ENCODE assay signal across 28 mouse cellular contexts in genomic region chr1:54930670-54931200, GRCm38 (mm10). TPM values are rescaled to one million over a fixed set of nuclear protein-coding genes. Genes with fewer than 3 reads are reported as not detected.
A peak's percentile ranks its signal among the peaks of the same experiment; 100 is the strongest.
DNase-seq lines count a peak whose midpoint lies in the region; ATAC-seq lines count a peak whose summit lies in the region.
"Had no signal": no experiment of that assay in that cellular context is flagged by ENCODE, and none has a peak within 500 bp of the region (broad histone marks: within the 10 kb centered on the region; RNA-seq: fewer than 3 reads in every experiment).

No protein-coding gene starts in this region.

- H3K4me3 ChIP-seq in heart, embryonic 12.5 days: no peak overlapping the region
- no peak overlapping the region for H3K4me3 ChIP-seq in limb, embryonic 10.5 days
- no peak overlapping the region for H3K4me3 ChIP-seq in midbrain, embryonic 13.5 days (replicated peaks)
- H3K4me3 ChIP-seq: embryonic facial prominence, embryonic 10.5 days; forebrain, embryonic 10.5 days; hindbrain, embryonic 13.5 days; liver, embryonic 13.5 days had no signal

- H3K4me2 ChIP-seq in heart, embryonic 12.5 days: 0 out of 2 replicates have a peak overlapping the region, but pooled peaks have one; percentile 8
- no peak overlapping the region for H3K4me2 ChIP-seq in midbrain, embryonic 13.5 days (replicated peaks)
- H3K4me2 ChIP-seq: hindbrain, embryonic 13.5 days; liver, embryonic 13.5 days; lung, embryonic 14.5 days had no signal

- no peak overlapping the region for H3K9ac ChIP-seq in heart, embryonic 12.5 days
- H3K9ac ChIP-seq in midbrain, embryonic 13.5 days (replicated peaks): no peak overlapping the region
- H3K9ac ChIP-seq: forebrain, postnatal 0 days; hindbrain, embryonic 13.5 days; liver, embryonic 13.5 days; lung, embryonic 14.5 days had no signal

- no peak for DNase-seq in heart, postnatal 4 days
- DNase-seq in ES-CJ7 (ENCODE audit: low read depth, low spot score): peak; percentile 84
- no peak for DNase-seq in limb, embryonic 10.5 days (ENCODE audit: low spot score)
- DNase-seq in spleen, postnatal 4 days (ENCODE audit: low spot score in 2 of 2): no peak
- no peak for DNase-seq in spleen, adult 18-20 months
- DNase-seq: adrenal gland, adult 2 months; cerebellum, adult 11-12 months; cerebellum, postnatal 10 days; forebrain, postnatal 0 days; gastrocnemius, postnatal 25 days; heart, postnatal 10 days; kidney, adult 18-20 months; left cerebral cortex, postnatal 4 days; liver, embryonic 13.5 days; lung, embryonic 14.5 days; thymus, adult 2 months; thymus, postnatal 4 days had no signal

- no peaks in the 10 kb centered on the region for H3K36me3 ChIP-seq in heart, embryonic 12.5 days
- H3K36me3 ChIP-seq in limb, embryonic 10.5 days: no peaks in the 10 kb centered on the region
- no peaks in the 10 kb centered on the region for H3K36me3 ChIP-seq in midbrain, embryonic 13.5 days
- H3K36me3 ChIP-seq: embryonic facial prominence, embryonic 10.5 days; forebrain, embryonic 10.5 days; hindbrain, embryonic 13.5 days; liver, embryonic 13.5 days had no signal

- no peak overlapping the region for H3K27ac ChIP-seq in heart, embryonic 12.5 days (ENCODE audit: poor library complexity, severe bottlenecking)
- H3K27ac ChIP-seq in limb, embryonic 10.5 days: peak overlapping the region; percentile 10; the same call in 1 of the 2 replicates
- no peak overlapping the region for H3K27ac ChIP-seq in midbrain, embryonic 13.5 days
- H3K27ac ChIP-seq: embryonic facial prominence, embryonic 10.5 days; forebrain, embryonic 10.5 days; hindbrain, embryonic 13.5 days; kidney, postnatal 0 days; liver, embryonic 13.5 days; macrophage; stomach, postnatal 0 days had no signal

- H3K27me3 ChIP-seq in heart, embryonic 12.5 days (replicated peaks): no peaks in the 10 kb centered on the region
- H3K27me3 ChIP-seq in limb, embryonic 10.5 days (ENCODE audit: low read depth, poor library complexity, severe bottlenecking): no peaks in the 10 kb centered on the region
- H3K27me3 ChIP-seq in midbrain, embryonic 13.5 days: no peaks in the 10 kb centered on the region
- H3K27me3 ChIP-seq: CH12.LX; hindbrain, embryonic 13.5 days had no signal

- H3K4me1 ChIP-seq in heart, embryonic 12.5 days (replicated peaks): peaks cover 11% of the 10 kb centered on the region
- peaks cover 39% of the 10 kb centered on the region for H3K4me1 ChIP-seq in limb, embryonic 10.5 days
- peaks cover 7% of the 10 kb centered on the region for H3K4me1 ChIP-seq in midbrain, embryonic 13.5 days (replicated peaks)
- H3K4me1 ChIP-seq: hindbrain, embryonic 13.5 days had no signal

- 39% methylated on average over 8 of the region's 8 CpGs for WGBS in heart, embryonic 12.5 days
- WGBS in limb, embryonic 10.5 days: 39% methylated on average over 8 of the region's 8 CpGs
- WGBS in midbrain, embryonic 13.5 days: 75% methylated on average over 8 of the region's 8 CpGs

- no peak for ATAC-seq in heart, embryonic 12.5 days (ENCODE audit: insufficient number of reproducible peaks, low FRiP score)
- no peak for ATAC-seq in midbrain, embryonic 13.5 days
- ATAC-seq: forebrain, postnatal 0 days; inflammation-experienced regulatory T-cells, adult 6 months; midbrain, embryonic 16.5 days had no signal

- H3K9me3 ChIP-seq in heart, embryonic 12.5 days (replicated peaks): no peaks in the 10 kb centered on the region
- no peaks in the 10 kb centered on the region for H3K9me3 ChIP-seq in limb, embryonic 10.5 days (replicated peaks)
- no peaks in the 10 kb centered on the region for H3K9me3 ChIP-seq in midbrain, embryonic 13.5 days
- H3K9me3 ChIP-seq: embryonic facial prominence, embryonic 10.5 days; forebrain, embryonic 10.5 days; hindbrain, embryonic 13.5 days; liver, embryonic 13.5 days had no signal

RNA-seq across cellular contexts. Expression of gene Ankrd44, which starts 4.5 kb away (rescaled TPM):
- 11.0 and 11.7 TPM in 2 replicates for polyA plus RNA-seq in heart, embryonic 12.5 days (2016; fragmentation: Nextera tagmentation; extraction: Ambion mirVana)
- 10 to 100 TPM; 18.0 to 20.9 TPM for total RNA-seq in heart, postnatal 4 days (2021)
- polyA plus RNA-seq in limb, embryonic 10.5 days (2016; fragmentation: Nextera tagmentation; extraction: Ambion mirVana): 20.1 and 23.7 TPM in 2 replicates
- 19.7 and 22.2 TPM in 2 replicates for polyA plus RNA-seq in midbrain, embryonic 13.5 days (2015; fragmentation: Nextera tagmentation; extraction: Ambion mirVana)
